Mouse (Mus musculus) T-helper 1 cell (primary cell): ENCODE measurements around the gene Dnhd1.

Source experiments
- in situ Hi-C: fragments of 300-600 bp; cut with MboI, MseI; formaldehyde crosslinking; loops from one replicate; pipeline ENCODE4 v1.15.1; 2025; ENCODE audit warnings: high pct_unique_total_duplicates

The Dnhd1 gene

DNA sequence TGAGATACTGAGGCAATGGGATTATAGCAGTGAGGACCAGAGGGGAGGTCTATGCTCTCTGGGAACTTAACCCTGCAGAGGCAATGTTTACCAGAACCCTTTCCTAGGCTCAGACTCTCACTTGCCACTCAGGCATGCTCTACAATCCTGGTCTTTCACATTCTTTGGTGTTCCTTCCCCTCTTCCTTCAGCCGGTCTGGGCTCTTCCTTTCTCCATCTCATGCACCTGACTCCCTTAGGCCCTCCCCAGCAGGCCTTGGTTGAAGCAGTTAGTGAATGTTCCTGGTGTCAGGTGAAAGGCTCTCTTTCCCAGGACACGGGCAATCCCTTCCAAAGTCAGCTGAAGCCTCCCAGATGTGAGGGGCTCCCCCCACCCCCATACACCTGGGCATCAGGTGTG lies 10.9 kb upstream of the Dnhd1 start, which contains the start of gene Timm10b:
Gene Timm10b, plus strand, starts transcription at position 301 of the 400 bp plus-strand sequence.
- in situ Hi-C loops: loop anchor here (5.0 to 25.0 kb wide), 4 partner anchors 98 to 1973 kb away; partner anchors contain the start of genes Cnga4, Fam160a2, Ilk and Mrpl17

DNA sequence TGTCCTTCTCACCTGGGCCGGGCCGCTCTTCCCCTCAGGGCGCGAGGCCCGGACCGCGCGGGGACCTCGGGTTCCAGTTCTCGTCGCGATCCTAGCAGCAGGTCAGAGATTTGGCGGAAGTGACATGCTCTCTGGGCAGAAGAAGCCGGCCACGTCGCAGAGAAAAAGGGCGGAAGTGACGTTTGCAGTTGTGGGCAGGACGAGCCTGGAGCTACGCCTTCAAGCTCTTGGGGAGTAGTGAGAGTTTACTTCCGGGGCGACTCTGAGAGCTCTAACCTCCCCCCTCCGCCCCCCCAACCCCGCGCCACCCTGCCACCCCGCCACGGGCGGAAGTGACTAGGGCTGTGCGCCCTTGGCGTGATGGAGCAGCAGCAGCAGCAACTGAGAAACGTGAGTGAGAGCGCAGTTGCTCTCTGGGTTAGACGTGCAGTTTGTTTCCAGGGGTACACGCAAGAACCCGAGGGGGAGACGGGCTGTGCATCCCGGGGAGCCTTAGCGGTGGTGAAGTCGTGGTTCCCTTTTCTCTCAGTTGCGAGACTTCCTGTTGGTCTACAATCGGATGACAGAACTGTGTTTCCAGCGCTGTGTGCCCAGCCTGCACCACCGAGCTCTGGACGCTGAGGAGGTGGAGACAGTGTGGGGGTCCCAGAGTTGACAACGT lies 10.3 kb upstream of the Dnhd1 start, which contains the start of the genes Arfip2 and Gm45799:
Gene Arfip2, minus strand, starts transcription at position 184 of the 661 bp plus-strand sequence.
Gene Gm45799, plus strand, starts transcription at position 320 of the 661 bp plus-strand sequence.
- in situ Hi-C loops: loop anchor here (5.0 to 25.0 kb wide), 2 partner anchors 172 to 1972 kb away; partner anchors contain the start of gene Mrpl17

DNA sequence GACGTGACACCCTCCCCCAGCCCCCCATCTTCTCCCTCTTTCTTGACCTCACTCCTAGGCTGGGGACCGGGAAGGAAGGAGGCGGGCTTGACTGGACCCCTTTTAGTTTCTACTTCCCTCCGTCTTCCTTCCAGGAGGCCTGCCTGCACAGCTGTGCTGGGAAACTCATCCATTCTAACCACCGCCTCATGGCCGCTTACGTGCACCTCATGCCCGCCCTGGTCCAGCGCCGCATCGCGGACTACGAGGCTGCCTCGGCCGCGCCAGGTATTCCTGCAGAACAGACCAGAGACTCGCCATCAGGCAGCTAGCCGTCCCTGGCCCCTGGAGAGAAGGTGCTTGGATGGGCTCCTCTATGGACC lies 9.8 kb upstream of the Dnhd1 start:
- in situ Hi-C loops: loop anchor here (5.0 to 25.0 kb wide), 2 partner anchors 171 to 1971 kb away; partner anchors contain the start of gene Mrpl17

DNA sequence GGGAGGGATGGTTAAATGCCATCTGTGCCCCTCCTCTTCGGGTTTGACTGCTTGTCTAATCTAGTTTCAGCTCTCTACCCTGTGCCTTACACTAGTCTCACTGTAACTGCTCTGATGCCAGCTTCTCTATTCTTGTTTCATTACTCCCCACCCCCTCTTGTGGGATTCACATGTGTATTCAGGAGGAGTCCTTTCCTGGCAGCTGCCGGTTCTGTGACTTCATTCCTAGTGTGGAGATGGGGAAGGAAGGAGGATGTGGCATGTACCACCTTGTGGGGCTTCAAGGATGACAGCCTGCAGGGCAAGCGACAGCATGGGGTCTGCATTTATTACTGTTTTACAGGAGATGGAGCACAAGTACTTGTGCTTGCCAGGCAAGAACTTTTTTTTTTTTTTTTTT lies 8.7 kb upstream of the Dnhd1 start:
- in situ Hi-C loops: loop anchor here (5.0 to 25.0 kb wide), 2 partner anchors 170 to 1970 kb away; partner anchors contain the start of gene Mrpl17

DNA sequence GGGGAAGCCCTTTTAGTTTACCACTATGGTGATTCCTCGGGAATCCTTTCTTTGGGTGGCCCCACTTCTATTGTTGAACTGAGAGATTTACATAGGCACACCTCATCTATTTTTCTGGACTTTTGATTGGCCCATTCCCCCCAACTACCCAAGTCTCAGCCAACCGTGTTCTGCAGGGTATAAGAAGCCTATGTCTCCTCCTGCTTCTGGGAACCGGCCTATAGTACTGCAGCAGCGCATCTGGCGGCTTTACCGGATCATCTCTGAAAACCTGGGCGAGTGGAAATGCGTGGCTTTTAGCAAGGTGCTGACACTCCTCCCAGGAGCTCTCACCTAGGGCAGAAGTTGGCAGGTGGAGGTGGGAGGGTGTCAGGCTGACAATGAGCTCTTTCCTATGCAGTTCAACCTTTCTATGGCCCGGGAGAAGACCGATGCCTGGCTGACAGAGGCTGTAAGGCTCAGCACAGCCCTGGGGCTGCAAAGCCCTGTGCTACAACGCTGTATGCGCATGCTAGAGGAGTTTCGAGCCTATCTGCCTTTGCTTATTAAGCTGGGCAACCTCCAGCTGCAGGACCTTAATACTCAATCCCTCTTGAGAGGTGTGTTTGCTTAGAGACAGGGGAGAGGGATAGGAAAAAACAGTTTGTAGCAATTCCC lies 35.0 kb downstream of the Dnhd1 start:
- in situ Hi-C loops: no loop called here

DNA sequence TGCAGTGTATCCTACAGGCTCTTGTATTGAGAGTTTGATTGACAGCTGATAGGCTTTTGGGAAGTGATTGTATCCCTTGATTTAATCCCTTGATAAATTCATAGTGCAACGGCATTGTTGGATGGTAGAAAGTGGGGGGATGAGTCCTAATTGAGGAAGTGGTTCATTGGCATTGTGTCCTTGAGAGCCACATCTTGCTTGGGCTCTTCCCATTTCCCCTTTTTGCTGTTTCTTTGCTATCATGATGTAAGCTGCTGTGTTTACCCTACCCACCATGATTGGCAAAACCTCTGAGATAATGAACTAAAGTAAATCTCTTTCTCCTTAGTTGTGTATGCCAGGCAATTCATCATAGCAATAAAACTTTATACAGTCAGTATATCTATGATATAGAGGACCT lies 40.2 kb downstream of the Dnhd1 start:
- in situ Hi-C loops: no loop called here

DNA sequence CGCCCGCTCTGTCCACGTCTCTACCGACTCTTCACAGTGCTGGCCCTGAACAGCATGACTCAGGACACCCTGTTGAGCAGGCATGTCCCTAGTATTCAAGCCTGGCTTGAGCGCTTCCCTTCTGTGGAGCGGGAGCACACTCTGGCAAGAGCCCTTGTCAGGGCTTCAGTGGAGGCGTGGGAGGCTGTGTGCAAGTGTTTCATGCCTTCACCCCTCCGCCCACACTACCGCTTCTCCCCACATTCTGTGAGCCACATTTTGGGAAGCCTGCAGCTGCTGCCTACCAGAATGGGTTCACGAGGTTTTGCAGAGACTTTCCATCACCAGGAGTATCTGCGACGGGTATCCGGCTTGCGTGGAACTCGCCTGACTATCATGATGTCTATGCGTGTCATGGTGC lies 52.6 kb downstream of the Dnhd1 start:
- in situ Hi-C loops: no loop called here

DNA sequence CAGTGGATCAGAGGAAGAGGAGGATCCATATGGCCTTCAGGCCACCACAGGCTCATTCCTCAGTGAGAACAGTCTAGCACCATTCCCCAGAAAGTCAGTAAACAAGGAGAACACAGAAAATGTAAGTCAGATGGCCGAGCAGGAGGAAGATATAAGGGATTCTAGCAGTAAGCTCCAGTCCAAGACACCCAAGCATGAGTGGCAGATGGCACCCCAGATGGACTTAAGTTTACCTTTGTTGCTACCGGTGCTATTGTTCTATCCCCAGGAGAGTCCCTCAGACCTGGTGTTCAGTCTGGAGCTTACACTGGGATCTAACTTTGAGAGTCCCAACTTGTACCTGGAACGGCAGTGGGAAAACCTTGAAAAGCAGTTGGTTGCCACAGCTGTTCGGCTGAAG lies 53.2 kb downstream of the Dnhd1 start:
- in situ Hi-C loops: no loop called here

DNA sequence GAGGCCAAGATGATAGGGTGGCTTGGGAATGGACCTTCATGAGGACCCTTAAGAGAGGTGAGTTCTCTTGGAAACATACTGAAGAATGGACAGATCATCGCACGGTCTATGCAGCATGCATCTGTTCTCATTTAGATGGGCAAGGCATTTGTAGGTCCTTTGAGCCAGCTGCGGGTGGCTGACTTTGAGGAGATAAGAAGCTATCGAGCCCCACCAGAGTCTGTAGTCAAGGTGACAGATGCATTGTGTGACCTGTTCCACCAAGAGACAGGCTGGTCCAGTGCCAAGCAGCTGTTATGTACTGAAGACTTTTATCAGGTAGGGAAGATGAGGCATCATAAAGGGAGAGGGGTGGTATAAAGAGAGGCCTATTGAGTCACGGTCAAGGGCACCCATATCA lies 58.1 kb downstream of the Dnhd1 start:
- in situ Hi-C loops: no loop called here

DNA sequence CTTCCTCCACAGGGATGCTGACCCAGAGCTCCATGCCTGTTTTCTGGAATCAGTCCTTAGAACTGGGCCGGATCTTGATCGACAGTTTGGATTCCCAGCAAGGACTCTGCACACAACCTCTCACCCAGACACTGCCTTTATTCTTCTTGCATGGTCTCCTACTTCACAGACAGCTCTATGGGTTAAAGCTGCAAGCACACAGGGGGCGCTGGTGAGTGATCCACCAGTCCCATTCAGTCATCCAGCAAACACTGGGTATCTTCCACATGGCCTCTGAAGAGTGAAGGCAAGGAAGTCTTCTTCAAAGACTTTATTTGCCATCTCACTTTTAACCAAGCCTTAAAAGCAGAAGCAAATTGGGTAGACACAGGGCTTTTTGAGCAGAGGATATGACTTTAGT lies 64.7 kb downstream of the Dnhd1 start:
- in situ Hi-C loops: no loop called here

DNA sequence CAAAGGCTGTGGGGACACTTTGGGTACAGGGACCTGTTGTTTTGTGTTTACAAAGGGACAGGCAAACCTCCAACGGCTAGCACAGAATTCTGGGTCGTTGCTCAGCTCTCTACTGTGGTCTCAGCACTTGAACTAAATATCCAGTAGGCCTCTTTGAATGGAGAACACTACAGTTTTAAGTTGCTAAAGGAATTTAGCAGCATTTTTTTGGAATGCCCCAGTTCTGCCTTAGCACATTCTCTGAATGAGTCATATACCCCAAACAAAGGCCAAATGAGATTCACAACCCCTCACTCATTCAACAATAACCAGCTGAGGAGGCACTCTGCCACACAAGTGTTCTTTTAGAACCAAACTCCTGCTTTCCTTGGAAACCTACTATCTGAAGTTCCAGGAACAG lies 71.3 kb downstream of the Dnhd1 start:
- in situ Hi-C loops: no loop called here

DNA sequence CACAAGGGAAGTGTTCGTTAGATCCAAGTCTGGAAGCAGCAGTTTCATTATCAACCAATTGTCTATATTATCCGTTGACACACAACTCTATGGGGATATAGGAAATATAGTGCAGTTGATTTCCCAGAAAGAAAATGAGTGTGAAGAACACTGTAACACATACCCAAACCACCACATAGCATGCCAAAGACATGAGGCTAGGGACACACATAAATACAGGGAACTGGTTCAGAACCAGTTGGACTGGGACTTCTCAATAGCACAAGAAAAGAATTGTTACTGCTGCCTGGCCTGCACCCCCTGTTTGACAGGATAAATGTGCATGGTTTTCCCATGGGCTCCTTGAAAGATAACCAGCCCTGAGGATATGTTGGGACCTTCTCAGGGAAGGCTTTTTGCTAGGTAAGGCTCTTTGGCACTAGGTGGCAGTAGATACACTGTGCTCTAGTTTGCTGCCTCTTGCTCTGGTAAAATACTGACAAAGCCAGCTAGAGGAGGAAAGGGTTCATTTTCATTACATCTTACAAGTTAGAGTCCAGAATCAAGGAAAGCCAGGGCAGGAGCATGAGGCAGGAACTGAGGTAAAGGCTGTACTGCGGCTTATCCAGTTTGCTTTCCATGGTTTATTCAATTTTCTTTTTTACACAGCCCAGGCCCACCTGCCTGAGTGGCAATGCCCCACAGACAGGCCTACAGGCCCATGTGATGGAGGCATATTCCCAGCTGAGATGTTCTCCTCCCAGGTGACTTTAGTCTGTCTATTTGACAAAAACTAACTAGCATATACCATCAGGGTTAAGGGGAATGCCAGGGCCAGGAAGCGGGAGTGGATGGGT lies 75.7 kb downstream of the Dnhd1 start:
- in situ Hi-C loops: no loop called here

DNA sequence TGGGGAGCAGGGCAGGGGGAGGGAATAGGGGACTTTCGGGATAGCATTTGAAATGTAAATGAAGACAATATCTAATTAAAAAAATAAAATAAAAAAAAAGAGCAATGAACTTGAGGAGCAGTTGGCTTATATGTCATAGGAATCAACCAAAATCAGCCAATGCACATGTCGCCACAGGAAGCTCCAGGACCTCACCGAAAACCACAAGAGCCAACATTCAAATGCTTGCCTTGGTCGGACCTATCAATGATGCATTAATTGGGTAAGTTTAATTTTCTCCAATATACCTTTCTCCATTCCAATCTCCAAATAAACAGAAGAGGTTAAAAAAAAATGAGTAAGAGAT lies 76.3 kb downstream of the Dnhd1 start:
- in situ Hi-C loops: no loop called here

DNA sequence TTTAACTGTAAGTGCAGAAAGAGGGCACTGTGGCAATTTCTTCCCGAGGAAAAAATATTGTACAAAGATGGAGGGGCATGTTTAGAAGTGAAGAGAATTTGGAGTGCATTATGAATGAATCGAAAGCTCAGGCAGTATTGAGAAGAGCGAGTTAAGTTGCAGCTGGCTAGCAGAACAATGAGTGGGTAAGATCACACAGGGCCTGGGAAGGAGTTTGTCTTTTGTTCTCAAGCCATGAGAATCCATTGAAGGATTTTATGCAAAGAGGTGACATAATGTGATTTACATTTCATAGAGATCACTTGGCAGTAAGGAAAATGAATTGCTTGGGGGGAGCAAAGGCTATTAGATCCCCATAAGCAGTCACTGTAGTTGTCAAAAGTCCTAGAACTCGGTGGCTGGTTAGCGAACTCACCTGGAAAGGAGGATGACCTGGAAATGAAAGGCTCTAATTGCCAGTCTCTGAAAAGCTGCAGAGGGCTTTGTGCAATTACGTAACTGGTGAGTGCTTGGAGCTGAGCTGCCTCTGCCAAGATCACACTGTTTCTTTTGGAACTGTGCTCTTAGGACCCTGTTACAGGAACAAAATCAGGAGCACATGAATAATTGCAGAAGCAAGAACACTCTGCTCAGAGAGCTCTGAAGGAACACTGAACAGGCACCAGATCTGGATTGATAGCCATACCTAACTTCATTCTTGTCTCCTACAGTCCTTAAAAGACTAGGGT lies 78.2 kb downstream of the Dnhd1 start:
- in situ Hi-C loops: no loop called here

DNA sequence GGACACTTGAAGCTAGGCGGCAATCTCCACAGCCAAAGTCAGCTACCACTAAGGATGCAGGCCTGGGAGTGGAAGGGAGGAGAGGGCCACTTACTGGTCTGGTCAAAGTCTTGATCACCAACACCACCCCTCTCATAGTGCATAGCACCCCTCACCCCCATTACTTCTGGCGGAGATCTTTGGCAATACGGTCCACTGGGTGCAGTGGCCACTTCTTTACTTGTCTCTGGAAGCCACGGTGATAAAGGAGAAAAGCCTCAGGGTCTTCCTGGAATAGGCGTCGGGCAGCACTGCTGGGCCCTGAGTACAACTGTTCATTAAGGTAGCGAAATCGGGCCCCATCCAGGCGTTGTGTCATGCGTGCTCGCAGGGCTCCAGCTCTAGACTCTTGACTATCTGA lies 83.2 kb downstream of the Dnhd1 start:
- in situ Hi-C loops: no loop called here

DNA sequence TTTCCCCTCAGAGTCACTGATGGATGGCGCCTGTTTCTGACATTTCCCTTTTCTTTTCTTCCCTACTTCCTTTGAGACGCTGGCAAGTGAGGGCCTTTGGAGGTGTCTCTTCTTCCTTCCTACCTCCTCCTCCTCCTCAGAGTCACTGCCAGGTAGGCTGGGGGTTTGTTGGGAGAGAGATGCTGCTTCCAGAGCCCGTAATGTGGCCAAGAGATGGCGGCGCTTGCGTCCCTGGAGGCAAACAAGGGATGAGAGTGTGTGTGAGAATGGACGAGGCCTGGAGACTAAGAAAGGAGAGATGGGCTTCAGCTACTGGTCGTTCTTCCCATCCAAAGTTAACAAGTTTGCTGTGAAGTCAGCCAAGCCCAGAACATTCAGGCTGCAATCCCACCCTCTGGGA lies 84.2 kb downstream of the Dnhd1 start:
- in situ Hi-C loops: loop anchor here (5.0 kb wide), 2 partner anchors 77 to 98 kb away; partner anchors contain the start of gene Mrpl17

DNA sequence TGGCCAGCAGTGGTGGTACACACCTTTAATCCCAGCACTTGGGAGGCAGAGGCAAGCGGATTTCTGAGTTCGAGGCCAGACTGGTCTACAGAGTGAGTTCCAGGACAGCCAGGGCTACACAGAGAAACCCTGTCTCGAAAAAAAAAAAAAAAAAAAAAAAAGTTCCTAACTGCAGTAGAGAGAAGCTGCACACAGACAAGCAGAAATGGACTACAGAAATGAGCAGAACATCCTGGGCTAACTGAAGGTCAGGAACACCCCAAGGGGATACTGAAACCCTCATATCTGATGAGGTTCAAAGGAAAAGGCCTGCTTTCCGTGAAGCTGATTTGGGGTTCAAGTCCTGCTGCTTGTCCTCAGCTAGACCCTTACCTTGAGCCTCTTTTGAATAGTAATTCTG lies 84.8 kb downstream of the Dnhd1 start:
- in situ Hi-C loops: loop anchor here (5.0 kb wide), 2 partner anchors 77 to 98 kb away; partner anchors contain the start of gene Mrpl17

DNA sequence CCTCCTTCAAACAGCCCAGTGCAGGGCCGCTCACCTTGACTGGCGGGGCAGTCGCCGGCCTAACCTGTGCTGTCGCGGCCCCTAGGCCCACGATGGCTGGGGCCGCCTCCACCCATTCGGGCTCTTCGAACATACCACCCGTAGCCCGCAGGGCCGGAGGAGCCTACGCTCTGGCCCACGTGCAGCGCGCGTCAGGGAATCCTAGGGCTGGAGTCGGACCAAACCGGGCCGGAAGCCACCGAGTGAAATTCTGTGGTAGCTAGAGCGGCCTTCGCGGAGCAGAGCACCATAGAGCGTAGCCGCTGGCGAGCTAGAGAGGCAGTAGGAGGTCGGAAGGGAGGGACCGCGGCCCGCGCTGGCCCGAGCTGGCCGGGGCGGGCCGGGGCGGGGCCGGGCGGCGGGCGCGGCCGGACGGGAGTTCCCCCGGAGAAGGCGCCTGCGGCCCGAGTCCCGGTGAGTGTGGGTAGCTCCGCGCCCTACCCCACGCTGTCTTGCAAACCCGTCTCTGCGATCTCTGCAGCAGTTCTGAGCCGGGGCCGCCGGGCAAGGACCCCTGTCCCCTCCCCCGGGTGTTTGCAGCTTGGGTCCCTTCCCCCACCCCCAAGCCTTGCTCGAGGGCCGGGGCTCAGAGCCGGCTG lies 85.8 kb downstream of the Dnhd1 start, which contains the start of gene Ilk:
Gene Ilk, plus strand, starts transcription at position 329 of the 638 bp plus-strand sequence.
- in situ Hi-C loops: loop anchor here (5.0 kb wide), 2 partner anchors 76 to 99 kb away; partner anchors contain the start of gene Mrpl17

DNA sequence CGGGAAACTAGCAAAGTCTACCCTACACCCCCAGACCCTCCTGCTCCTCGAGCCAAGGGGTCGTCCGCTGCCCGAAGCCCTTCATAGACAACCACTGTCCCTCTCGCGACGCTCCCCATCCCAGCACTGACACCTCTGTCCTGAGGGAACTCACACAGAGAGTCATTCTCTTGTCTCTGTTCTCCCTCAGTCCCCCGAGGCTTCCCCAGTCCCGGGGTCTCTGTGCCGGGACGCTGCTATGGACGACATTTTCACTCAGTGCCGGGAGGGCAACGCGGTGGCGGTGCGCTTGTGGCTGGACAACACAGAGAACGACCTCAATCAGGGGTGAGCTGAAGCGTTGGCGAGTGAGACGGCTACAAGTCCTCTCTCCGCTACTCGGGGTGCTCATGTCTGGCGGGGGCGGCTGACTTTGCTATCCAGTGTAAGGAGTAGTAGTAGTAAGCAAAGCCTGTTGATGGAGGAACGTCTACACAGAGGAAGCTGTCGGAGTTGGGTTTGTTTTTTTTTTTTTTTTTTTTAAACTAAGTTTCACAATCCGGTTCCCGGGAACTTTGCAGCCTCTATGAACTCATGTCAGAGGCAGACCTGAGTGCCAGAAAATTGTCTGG lies 86.4 kb downstream of the Dnhd1 start, which contains the start of gene Rrp8:
Gene Rrp8, minus strand, starts transcription at position 475 of the 611 bp plus-strand sequence.
- in situ Hi-C loops: loop anchor here (5.0 kb wide), 2 partner anchors 75 to 100 kb away; partner anchors contain the start of gene Mrpl17

DNA sequence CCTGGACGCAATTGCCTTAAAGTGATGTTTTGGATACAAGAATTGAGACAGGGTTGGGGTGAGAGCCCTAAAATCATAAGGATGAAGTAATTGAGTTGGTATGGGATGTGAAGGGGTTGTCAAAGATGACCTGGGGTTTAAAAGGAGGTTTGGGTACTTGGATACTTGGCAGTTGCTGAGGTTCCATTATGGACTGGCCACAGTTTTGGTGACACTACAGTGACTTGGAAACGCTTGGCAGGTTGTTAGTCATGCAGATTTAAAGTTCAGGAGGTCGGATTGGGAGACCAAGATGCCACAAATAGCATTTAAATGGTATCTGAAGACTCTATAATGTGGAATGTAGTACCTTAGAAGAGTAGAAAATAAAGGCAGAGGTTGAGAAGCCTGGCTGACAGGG lies 87.0 kb downstream of the Dnhd1 start:
- in situ Hi-C loops: loop anchor here (5.0 kb wide), 2 partner anchors 75 to 100 kb away; partner anchors contain the start of gene Mrpl17
